Mouse (Mus musculus) limb, embryonic 11.5 days (tissue): Measurements from ENCODE around the gene Tnfsf11. TPM values are rescaled to one million over a fixed set of nuclear protein-coding genes. Genes with fewer than 3 reads are reported as not detected.

Source experiments
- ATAC-seq: fragments of 200-750 bp; cut with Nextera tagmentation; 2 replicates; pipeline ENCODE4 v1.8.0; 2017; ENCODE audit warnings: low read depth; ENCODE audit not compliant: insufficient number of reproducible peaks, low FRiP score, low TSS enrichment
- DNase-seq: peaks from one replicate; pipeline ENCODE4 v3.0.0-alpha.2; 2015; ENCODE audit warnings: low spot score
- H3K27ac ChIP-seq: fragments of 300-500 bp; sonication (generic); replicated peaks from 2 replicates; pipeline ENCODE4 v1.5.1; 2014; ENCODE audit warnings: low read depth, mild to moderate bottlenecking, low read length
- H3K27me3 ChIP-seq: fragments of 300-500 bp; sonication (generic); 2 replicates; pipeline ENCODE4 v1.6.1; 2014; ENCODE audit warnings: mild to moderate bottlenecking, low read length, mixed read lengths; ENCODE audit not compliant: control insufficient read depth, insufficient read depth
- H3K36me3 ChIP-seq: fragments of 300-500 bp; sonication (generic); 2 replicates; pipeline ENCODE4 v1.6.1; 2014; ENCODE audit warnings: mild to moderate bottlenecking, low read length, moderate library complexity, mixed read lengths; ENCODE audit not compliant: control insufficient read depth, insufficient read depth
- H3K4me1 ChIP-seq: fragments of 300-500 bp; sonication (generic); 2 replicates; pipeline ENCODE4 v1.6.1; 2014; ENCODE audit warnings: low read length, mixed read lengths; ENCODE audit not compliant: control insufficient read depth, insufficient read depth
- H3K4me2 ChIP-seq: fragments of 300-500 bp; sonication (generic); 2 replicates; pipeline ENCODE4 v1.6.1; 2014; ENCODE audit warnings: low read depth, mild to moderate bottlenecking, moderate library complexity; ENCODE audit not compliant: severe bottlenecking
- H3K4me3 ChIP-seq: fragments of 300-500 bp; sonication (generic); 2 replicates; pipeline ENCODE4 v1.5.1; 2014; ENCODE audit warnings: low read depth, low read length
- H3K9ac ChIP-seq: fragments of 300-500 bp; sonication (generic); 2 replicates; pipeline ENCODE4 v1.6.1; 2014; ENCODE audit warnings: mild to moderate bottlenecking, low read length
- H3K9me3 ChIP-seq: fragments of 300-500 bp; sonication (generic); 2 replicates; pipeline ENCODE4 v1.6.1; 2016; ENCODE audit warnings: low read length; ENCODE audit not compliant: control insufficient read depth
- WGBS: fragments of 180-500 bp; shearing (Covaris S2); extraction: QIAGEN DNeasy Blood & Tissue Kit; methylation state at CpG from one replicate; pipeline ENCODE4 v1.1.7; 2014; 5-methylcytosine and 5-hydroxymethylcytosine counted together
- polyA plus RNA-seq: library from polyadenylated mRNA; unstranded; fragments of >200 nt; fragmentation: Nextera tagmentation; extraction: Ambion mirVana; gene quantifications from 2 replicates; pipeline ENCODE4 v1.2.1, GENCODE M21; 2014

Gene Tnfsf11
- polyA plus RNA-seq: 0.18 TPM in 1 of 2 replicates, not detected in the other

GRCm38 (mm10) chr14:78307286-78308237 lies at the start of gene Tnfsf11:
Gene Tnfsf11 (minus strand): TSS chr14:78308043.
- H3K36me3 ChIP-seq: no peaks in the 10 kb centered on the region
- peak; percentile 68; the same call in 1 of the 2 replicates for ATAC-seq
- H3K4me3 ChIP-seq: peak within 1 kb of the TSS; percentile 42
- 2% methylated on average over 48 of the region's 51 CpGs for WGBS
- peaks cover 16% of the 10 kb centered on the region for H3K27me3 ChIP-seq
- peak within 1 kb of the TSS; percentile 90 for H3K4me2 ChIP-seq
- H3K9ac ChIP-seq: peak within 1 kb of the TSS; percentile 49
- H3K9me3 ChIP-seq: no peaks in the 10 kb centered on the region
- H3K4me1 ChIP-seq: no peaks in the 10 kb centered on the region
- no peak within 1 kb of the TSS for H3K27ac ChIP-seq
- peak; percentile 42 for DNase-seq

- Histone ChIP-seq H3K4me1 (no peaks in the 10 kb centered on the region), H3K27me3 (no peaks in the 10 kb centered on the region), H3K4me3 (no peak overlapping the region), H3K27ac (no peak overlapping the region), H3K9ac (no peak overlapping the region), H3K36me3 (no peaks in the 10 kb centered on the region), H3K9me3 (no peaks in the 10 kb centered on the region), H3K4me2 (no peak overlapping the region)
- whole genome bisulfite sequencing: 72% methylated on average over 8 of the region's 8 CpGs
- ATAC-seq (no peak), DNase-seq (no peak)
Measured at GRCm38 (mm10) chr14:78356764-78357163, 48.9 kb upstream of the Tnfsf11 start.

- Histone ChIP-seq H3K27ac (no peak overlapping the region), H3K4me1 (no peaks in the 10 kb centered on the region), H3K9ac (no peak overlapping the region), H3K36me3 (no peaks in the 10 kb centered on the region), H3K27me3 (no peaks in the 10 kb centered on the region), H3K9me3 (no peaks in the 10 kb centered on the region), H3K4me3 (no peak overlapping the region), H3K4me2 (no peak overlapping the region)
- no peak for ATAC-seq
- DNase-seq: no peak
- WGBS: 80% methylated on average over 4 of the region's 4 CpGs
Measured at GRCm38 (mm10) chr14:78355381-78355780, 47.5 kb upstream of the Tnfsf11 start.

- no peak overlapping the region for H3K9ac ChIP-seq
- no peak overlapping the region for H3K4me3 ChIP-seq
- no peaks in the 10 kb centered on the region for H3K4me1 ChIP-seq
- no peaks in the 10 kb centered on the region for H3K36me3 ChIP-seq
- H3K4me2 ChIP-seq: no peak overlapping the region
- no peaks in the 10 kb centered on the region for H3K27me3 ChIP-seq
- ATAC-seq (no peak), DNase-seq (no peak)
- no peaks in the 10 kb centered on the region for H3K9me3 ChIP-seq
- WGBS: 88% methylated on average over 4 of the region's 4 CpGs
- H3K27ac ChIP-seq: no peak overlapping the region
Measured at GRCm38 (mm10) chr14:78352865-78353264, 45.0 kb upstream of the Tnfsf11 start.

GRCm38 (mm10) chr14:78351544-78351943 lies 43.7 kb upstream of the Tnfsf11 start:
- Histone ChIP-seq H3K4me1 (no peaks in the 10 kb centered on the region), H3K4me2 (no peak overlapping the region), H3K27ac (no peak overlapping the region), H3K4me3 (no peak overlapping the region), H3K9ac (no peak overlapping the region), H3K36me3 (no peaks in the 10 kb centered on the region), H3K27me3 (no peaks in the 10 kb centered on the region), H3K9me3 (no peaks in the 10 kb centered on the region)
- ATAC-seq: no peak
- DNase-seq: no peak
- WGBS: 88% methylated on average over 7 of the region's 7 CpGs

GRCm38 (mm10) chr14:78347715-78348114 lies 39.9 kb upstream of the Tnfsf11 start:
- no peaks in the 10 kb centered on the region for H3K4me1 ChIP-seq
- 85% methylated on average over 2 of the region's 2 CpGs for WGBS
- no peak overlapping the region for H3K4me3 ChIP-seq
- H3K27me3 ChIP-seq: no peaks in the 10 kb centered on the region
- no peaks in the 10 kb centered on the region for H3K9me3 ChIP-seq
- DNase-seq: no peak
- ATAC-seq: no peak
- no peak overlapping the region for H3K27ac ChIP-seq
- no peak overlapping the region for H3K9ac ChIP-seq
- no peaks in the 10 kb centered on the region for H3K36me3 ChIP-seq
- no peak overlapping the region for H3K4me2 ChIP-seq

- Histone ChIP-seq H3K4me3 (no peak overlapping the region), H3K4me1 (no peaks in the 10 kb centered on the region), H3K9me3 (no peaks in the 10 kb centered on the region), H3K9ac (no peak overlapping the region), H3K4me2 (no peak overlapping the region), H3K27ac (no peak overlapping the region), H3K27me3 (no peaks in the 10 kb centered on the region), H3K36me3 (no peaks in the 10 kb centered on the region)
- DNase-seq: no peak
- WGBS: 59% methylated on average over 8 of the region's 8 CpGs
- ATAC-seq: no peak
Measured at GRCm38 (mm10) chr14:78343007-78343406, 35.2 kb upstream of the Tnfsf11 start.

- Histone ChIP-seq H3K4me3 (no peak overlapping the region), H3K9ac (no peak overlapping the region), H3K27me3 (no peaks in the 10 kb centered on the region), H3K9me3 (no peaks in the 10 kb centered on the region), H3K36me3 (no peaks in the 10 kb centered on the region), H3K4me2 (no peak overlapping the region), H3K27ac (no peak overlapping the region), H3K4me1 (no peaks in the 10 kb centered on the region)
- ATAC-seq (no peak), DNase-seq (no peak)
- WGBS: 87% methylated on average over 4 of the region's 4 CpGs
Measured at GRCm38 (mm10) chr14:78342146-78342545, 34.3 kb upstream of the Tnfsf11 start.
